Mouse (Mus musculus) small intestine, adult 2 months (tissue): ENCODE measurements around the gene Lipc.

Experiments used
- CTCF ChIP-seq: fragments of 200-500 bp; IDR thresholded peaks from 2 replicates; pipeline ENCODE4 v1.5.1; 2012; ENCODE audit warnings: low read depth, mild to moderate bottlenecking, control low read depth, inconsistent platforms, low read length, moderate library complexity, mixed read lengths; ENCODE audit not compliant: insufficient replicate concordance, insufficient read length; ENCODE audit errors: extremely low read depth
- POLR2A ChIP-seq: fragments of 200-500 bp; IDR thresholded peaks from 2 replicates; pipeline ENCODE4 v1.6.1; 2012; ENCODE audit warnings: low read depth, mild to moderate bottlenecking, control low read depth, inconsistent platforms, low read length, moderate library complexity

GRCm38 (mm10) chr9:70794643-70795438 is 157.2 kb downstream of the Lipc start:
- no peak for TF ChIP-seq POLR2A
- no peak for TF ChIP-seq CTCF
